Mouse (Mus musculus) embryo, embryonic 11.5 days (tissue): Measurements from ENCODE around the gene Stbd1.

Experiments used
- DNase-seq: peaks from one replicate; pipeline ENCODE4 v3.0.0-alpha.2; 2012; ENCODE audit warnings: low read depth, low spot score

Gene Stbd1

GRCm38 (mm10) chr5:92640861-92641260, 38.0 kb downstream of the Stbd1 start:
- no peak for DNase-seq
